Mouse (Mus musculus) heart, postnatal 0 days (tissue): Measurements from ENCODE around the gene 6430548M08Rik.

Source experiments
- CTCF ChIP-seq: IDR thresholded peaks from 2 replicates; pipeline ENCODE4 v1.5.1; 2016; ENCODE audit warnings: antibody characterized with exemption, control low read depth, low read depth
- EP300 ChIP-seq: IDR thresholded peaks from 2 replicates; pipeline ENCODE4 v1.6.1; 2016; ENCODE audit warnings: antibody characterized with exemption, low read depth

DNA sequence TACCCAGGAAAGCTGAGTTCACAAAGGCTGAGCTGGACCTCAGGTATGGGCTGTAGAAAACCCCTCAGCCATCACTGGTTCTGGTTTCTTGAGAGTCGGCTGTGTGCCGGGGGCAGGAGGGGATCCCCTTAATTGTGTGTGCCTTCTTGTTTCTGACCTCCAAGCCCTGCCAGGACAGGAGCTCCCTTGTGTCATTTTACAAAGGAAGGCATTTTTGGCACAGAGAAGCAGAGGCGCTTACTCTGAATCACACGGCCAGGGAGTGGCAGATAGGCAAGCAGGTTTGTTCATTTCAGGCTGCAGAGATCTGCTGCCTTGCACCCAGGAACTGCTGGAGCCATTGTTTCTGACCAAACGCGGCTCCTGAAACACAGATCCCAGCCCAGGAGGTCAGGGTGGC lies 38.6 kb upstream of the 6430548M08Rik start:
- TF ChIP-seq CTCF (no peak), EP300 (no peak)
